Mouse (Mus musculus): Measurements from ENCODE around the gene Card19. TPM values are rescaled to one million over a fixed set of nuclear protein-coding genes. Genes with fewer than 3 reads are reported as not detected.
A peak's percentile ranks its signal among the peaks of the same experiment; 100 is the strongest.

The Card19 gene
- total RNA-seq, 2 experiments from 2014 or later: 113 to 123 TPM

DNA sequence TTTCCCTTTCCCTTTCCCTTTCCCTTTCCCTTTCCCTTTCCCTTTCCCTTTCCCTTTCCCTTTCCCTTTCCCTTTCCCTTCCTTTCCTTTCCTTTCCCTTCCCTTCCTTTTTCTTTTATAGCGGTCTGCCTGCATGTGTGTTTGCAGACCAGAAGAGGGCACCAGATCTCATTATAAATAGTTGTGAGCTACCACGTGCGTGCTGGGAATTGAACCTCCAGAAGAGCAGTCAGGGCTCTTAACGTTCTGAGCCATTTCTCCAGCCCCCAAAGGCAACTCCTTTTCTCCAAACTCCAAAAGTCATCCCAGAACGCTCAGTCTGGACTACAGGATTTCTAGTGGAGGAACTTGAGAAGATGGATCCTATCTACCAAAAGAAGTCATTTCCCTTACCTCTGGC, 5.1 kb upstream of the Card19 start:
- no peak for DNase-seq
- TF ChIP-seq CTCF (IDR thresholded peaks at IDR 0.05): peak; percentile 4; the same call in 1 of the 2 replicates
- Histone ChIP-seq H3K4me3 (no peak overlapping the region), H3K27ac (no peak overlapping the region)
- intact Hi-C loops (cut with DNase I): no loop called here

- H3K27ac ChIP-seq: no peak overlapping the region
- TF ChIP-seq CTCF (IDR thresholded peaks at IDR 0.05): no peak
- no peak for DNase-seq
- no peak overlapping the region for H3K4me3 ChIP-seq
- intact Hi-C loops (cut with DNase I): loop anchor here (5.0 kb wide), 1 partner anchor 108 kb away; no protein-coding TSS in a partner anchor
Measured at GRCm38 (mm10) chr13:49219367-49219766, 3.5 kb upstream of the Card19 start.

DNA sequence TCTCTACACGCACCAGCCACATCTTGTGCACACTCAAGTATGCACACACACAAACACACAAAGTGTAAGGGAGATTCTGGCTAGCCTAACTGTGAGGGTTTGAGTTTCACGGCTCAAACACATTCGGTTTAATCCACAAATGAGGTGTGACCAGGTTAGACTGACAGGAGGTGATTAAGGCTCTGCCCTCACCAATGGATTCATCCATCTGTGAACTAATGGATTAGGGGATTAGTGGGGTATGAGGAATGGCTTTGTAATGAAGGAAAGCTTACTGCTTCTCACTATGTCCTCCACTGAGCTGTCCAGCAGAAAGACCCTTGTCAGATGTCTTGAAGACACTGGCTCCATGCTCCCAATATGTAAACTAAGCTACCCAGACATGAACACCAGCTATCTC, 2.8 kb upstream of the Card19 start:
- Histone ChIP-seq H3K27ac (no peak overlapping the region), H3K4me3 (no peak overlapping the region)
- intact Hi-C loops (cut with DNase I): loop anchor here (5.0 kb wide), 1 partner anchor 109 kb away; no protein-coding TSS in a partner anchor
- DNase-seq: no peak
- no peak for TF ChIP-seq CTCF (IDR thresholded peaks at IDR 0.05)

- Histone ChIP-seq H3K27ac (peak overlapping the region; percentile 97), H3K4me3 (peak overlapping the region; percentile 84)
- no peak for TF ChIP-seq CTCF (IDR thresholded peaks at IDR 0.05)
- peak; percentile 47 for DNase-seq
- intact Hi-C loops (cut with DNase I): loop anchor here (5.0 kb wide), 1 partner anchor 110 kb away; no protein-coding TSS in a partner anchor
Measured at GRCm38 (mm10) chr13:49216808-49217561, 1.1 kb upstream of the Card19 start.

- intact Hi-C loops (cut with DNase I): loop anchor here (5.0 kb wide), 1 partner anchor 111 kb away; no protein-coding TSS in a partner anchor
- no peak for DNase-seq
- peak overlapping the region; percentile 97 for H3K27ac ChIP-seq
- no peak for TF ChIP-seq CTCF (IDR thresholded peaks at IDR 0.05)
- H3K4me3 ChIP-seq: peak overlapping the region; percentile 84
Measured at GRCm38 (mm10) chr13:49216220-49216552, 349 bp upstream of the Card19 start.

- peak overlapping the region; percentile 97 for H3K27ac ChIP-seq
- no peak for TF ChIP-seq CTCF (IDR thresholded peaks at IDR 0.05)
- no peak for DNase-seq
- intact Hi-C loops (cut with DNase I): loop anchor here (5.0 kb wide), 1 partner anchor 112 kb away; no protein-coding TSS in a partner anchor
- H3K4me3 ChIP-seq: peak overlapping the region; percentile 84
Measured at GRCm38 (mm10) chr13:49215128-49215503, 721 bp downstream of the Card19 start.

- Histone ChIP-seq H3K4me3 (peak overlapping the region; percentile 84), H3K27ac (peak overlapping the region; percentile 97)
- no peak for DNase-seq
- intact Hi-C loops (cut with DNase I): no loop called here
- TF ChIP-seq CTCF (IDR thresholded peaks at IDR 0.05): no peak
Measured at GRCm38 (mm10) chr13:49214454-49214853, 1.4 kb downstream of the Card19 start.

DNA sequence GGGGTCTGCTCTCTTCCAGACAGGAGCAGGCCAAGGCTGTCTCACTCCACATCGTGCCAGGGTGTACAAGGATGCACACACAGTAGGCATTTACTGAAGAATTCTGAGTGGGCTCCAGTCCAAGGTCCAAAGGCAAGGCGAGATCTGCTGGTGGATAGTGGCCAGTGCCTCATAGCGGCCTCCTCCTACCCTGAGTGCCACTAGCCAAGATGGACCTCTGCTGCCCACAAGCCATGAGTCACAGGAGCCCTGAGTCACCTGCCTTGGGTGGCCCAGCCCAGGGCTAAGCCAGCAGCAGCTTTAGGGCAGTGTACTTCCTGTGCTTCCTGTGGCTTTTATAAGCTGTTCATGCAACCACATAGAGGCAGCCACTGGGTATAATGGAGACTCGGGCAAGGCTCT, 2.3 kb downstream of the Card19 start:
- peak overlapping the region; percentile 84 for H3K4me3 ChIP-seq
- TF ChIP-seq CTCF (IDR thresholded peaks at IDR 0.05): no peak
- H3K27ac ChIP-seq: peak overlapping the region; percentile 97
- intact Hi-C loops (cut with DNase I): no loop called here
- DNase-seq: peak; percentile 72

GRCm38 (mm10) chr13:49212711-49213500, 2.9 kb downstream of the Card19 start:
- DNase-seq: no peak
- Histone ChIP-seq H3K27ac (peak overlapping the region; percentile 97), H3K4me3 (peak overlapping the region; percentile 84)
- intact Hi-C loops (cut with DNase I): no loop called here
- no peak for TF ChIP-seq CTCF (IDR thresholded peaks at IDR 0.05)

- TF ChIP-seq CTCF (IDR thresholded peaks at IDR 0.05): no peak
- H3K27ac ChIP-seq: no peak overlapping the region
- H3K4me3 ChIP-seq: no peak overlapping the region
- intact Hi-C loops (cut with DNase I): no loop called here
- no peak for DNase-seq
Measured at GRCm38 (mm10) chr13:49209306-49209705, 6.5 kb downstream of the Card19 start.

- no peak for DNase-seq
- no peak for TF ChIP-seq CTCF (IDR thresholded peaks at IDR 0.05)
- Histone ChIP-seq H3K27ac (0 out of 2 replicates have a peak overlapping the region, but pooled peaks have one; percentile 32), H3K4me3 (no peak overlapping the region)
- intact Hi-C loops (cut with DNase I): no loop called here
Measured at GRCm38 (mm10) chr13:49206341-49206740, 9.5 kb downstream of the Card19 start.

DNA sequence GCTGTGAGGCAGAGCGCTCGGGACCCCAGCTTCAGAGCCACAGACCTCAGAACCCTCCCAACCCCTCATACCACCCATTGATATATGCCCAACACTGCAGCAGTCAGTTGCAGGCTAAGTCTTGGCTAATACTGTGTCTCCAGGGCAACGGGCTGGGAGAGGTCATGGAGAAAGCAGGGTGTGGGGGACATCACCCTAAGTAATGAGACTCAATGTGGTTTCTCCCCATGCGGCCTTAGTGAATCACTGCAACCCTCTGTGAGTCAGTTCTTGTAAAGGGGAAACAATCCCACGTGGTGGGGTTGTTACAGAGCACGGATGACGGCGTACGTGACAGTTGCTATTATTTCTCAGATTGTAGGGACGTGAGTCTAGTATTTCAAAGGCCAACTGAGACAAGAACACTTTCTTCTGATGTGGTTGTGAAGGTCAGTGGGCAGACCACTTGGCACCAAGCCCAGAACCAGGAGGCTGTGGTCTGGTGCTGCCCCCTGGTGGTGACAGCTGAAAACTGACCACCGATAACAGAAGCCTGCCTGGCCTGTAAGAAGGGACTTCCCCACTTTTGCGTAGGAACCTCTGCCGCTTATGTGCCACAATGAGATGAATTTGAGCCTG, 10.3 kb downstream of the Card19 start:
- intact Hi-C loops (cut with DNase I): loop anchor here (2.0 kb wide), 1 partner anchor 33 kb away; no protein-coding TSS in a partner anchor
- peak overlapping the region; percentile 46 for H3K27ac ChIP-seq
- TF ChIP-seq CTCF (IDR thresholded peaks at IDR 0.05): peak; percentile 97
- no peak overlapping the region for H3K4me3 ChIP-seq
- peak; percentile 86 for DNase-seq
